Mouse (Mus musculus) B cell, adult 2 months (primary cell): ENCODE results near the gene Cps1.

Experiments
- DNase-seq, 2 experiments: peaks; one replicate each; pipeline ENCODE4 v3.0.0; 2022

Gene Cps1

GRCm38 (mm10) chr1:67235468-67236217, 112.8 kb downstream of the Cps1 start:
- no peak for DNase-seq

GRCm38 (mm10) chr1:67238446-67238845, 115.6 kb downstream of the Cps1 start:
- no peak for DNase-seq

- DNase-seq: no peak
Measured at GRCm38 (mm10) chr1:67238941-67239340, 116.1 kb downstream of the Cps1 start.

- DNase-seq: no peak
Measured at GRCm38 (mm10) chr1:67265222-67265621, 142.4 kb downstream of the Cps1 start.

- DNase-seq: no peak
Measured at GRCm38 (mm10) chr1:67267972-67268371, 145.1 kb downstream of the Cps1 start.

- DNase-seq: no peak
Measured at GRCm38 (mm10) chr1:67268450-67268849, 145.6 kb downstream of the Cps1 start.

GRCm38 (mm10) chr1:67276270-67276669, 153.4 kb downstream of the Cps1 start:
- no peak for DNase-seq
